Mouse (Mus musculus) ES-E14 (cell line): Measurements from ENCODE around the gene Psma6. TPM values are rescaled to one million over a fixed set of nuclear protein-coding genes. Genes with fewer than 3 reads are reported as not detected.

ENCODE experiments used
- DNase-seq: peaks from one replicate; pipeline ENCODE4 v3.0.0-alpha.2; 2013; ENCODE audit warnings: low read depth, low spot score
- H3K27ac ChIP-seq: 2 replicates; pipeline ENCODE4 v1.5.1; 2012; ENCODE audit warnings: low read depth, mild to moderate bottlenecking, low read length, moderate library complexity, mixed read lengths; ENCODE audit not compliant: poor library complexity, insufficient read depth, severe bottlenecking
- H3K36me3 ChIP-seq: 2 replicates; pipeline ENCODE4 v1.6.1; 2012; ENCODE audit warnings: mild to moderate bottlenecking, low read length, moderate library complexity, mixed read lengths; ENCODE audit not compliant: control insufficient read depth, poor library complexity, insufficient read depth, severe bottlenecking
- H3K4me1 ChIP-seq, 2 experiments: fragments of 150-350 bp in 1 of 2; sonication (generic) in 1 of 2; 2 replicates each; pipeline ENCODE4 v1.6.1; 2012; ENCODE audit warnings: low read length in 2 of 2, mild to moderate bottlenecking in 1 of 2, mixed read lengths in 1 of 2; ENCODE audit not compliant: control insufficient read depth in 2 of 2, insufficient read depth in 2 of 2, poor library complexity in 1 of 2
- H3K4me3 ChIP-seq, 2 experiments: fragments of 150-350 bp in 1 of 2; sonication (generic) in 1 of 2; 2 replicates each; pipeline ENCODE4 v1.5.1; 2012; ENCODE audit warnings: low read length in 2 of 2, low read depth in 1 of 2, mild to moderate bottlenecking in 1 of 2, mixed read lengths in 1 of 2; ENCODE audit not compliant: insufficient read depth in 1 of 2, poor library complexity in 1 of 2, severe bottlenecking in 1 of 2
- H3K9ac ChIP-seq: 2 replicates; pipeline ENCODE4 v1.6.1; 2012; ENCODE audit warnings: low read depth, mild to moderate bottlenecking, low read length, mixed read lengths; ENCODE audit not compliant: poor library complexity, insufficient read depth, severe bottlenecking
- H3K9me3 ChIP-seq: fragments of 150-350 bp; sonication (generic); 2 replicates; pipeline ENCODE4 v1.6.1; 2012; ENCODE audit warnings: low read depth, mild to moderate bottlenecking, low read length; ENCODE audit not compliant: control insufficient read depth, insufficient read depth
- CHD2 ChIP-seq: IDR thresholded peaks from 2 replicates; pipeline ENCODE4 v1.6.1; 2014; ENCODE audit warnings: mild to moderate bottlenecking, low read depth, low read length, inconsistent platforms
- HCFC1 ChIP-seq: IDR thresholded peaks from 2 replicates; pipeline ENCODE4 v1.6.1; 2012; ENCODE audit warnings: low read length, inconsistent platforms, borderline replicate concordance; ENCODE audit not compliant: insufficient read depth
- MAFK ChIP-seq: IDR thresholded peaks from 2 replicates; pipeline ENCODE4 v1.6.1; 2014; ENCODE audit warnings: mild to moderate bottlenecking, low read depth, low read length, inconsistent platforms; ENCODE audit not compliant: insufficient read depth
- ZC3H11A ChIP-seq: IDR thresholded peaks from 2 replicates; pipeline ENCODE4 v1.6.1; 2012; ENCODE audit warnings: low read depth, mild to moderate bottlenecking, inconsistent platforms, low read length, borderline replicate concordance
- ZNF384 ChIP-seq: IDR thresholded peaks from 2 replicates; pipeline ENCODE4 v1.6.1; 2012; ENCODE audit warnings: low read depth, low read length, inconsistent platforms
- in situ Hi-C, 2 experiments: fragments of 600-800 bp; cut with MboI; formaldehyde crosslinking; loops; one replicate each; pipeline ENCODE4 v1.15.1; 2025; ENCODE audit warnings: low sequenced_read_pairs in 2 of 2, inconsistent platforms in 1 of 2; ENCODE audit not compliant: unreplicated experiment in 2 of 2
- total RNA-seq: library from RNA; depleted of rRNA; stranded (reverse); fragments of 300-350 nt; gene quantifications from 2 replicates; pipeline ENCODE4 v1.2.3, GENCODE M21; 2012

Gene Psma6
- total RNA-seq, 1 experiment = 215 TPM

DNA sequence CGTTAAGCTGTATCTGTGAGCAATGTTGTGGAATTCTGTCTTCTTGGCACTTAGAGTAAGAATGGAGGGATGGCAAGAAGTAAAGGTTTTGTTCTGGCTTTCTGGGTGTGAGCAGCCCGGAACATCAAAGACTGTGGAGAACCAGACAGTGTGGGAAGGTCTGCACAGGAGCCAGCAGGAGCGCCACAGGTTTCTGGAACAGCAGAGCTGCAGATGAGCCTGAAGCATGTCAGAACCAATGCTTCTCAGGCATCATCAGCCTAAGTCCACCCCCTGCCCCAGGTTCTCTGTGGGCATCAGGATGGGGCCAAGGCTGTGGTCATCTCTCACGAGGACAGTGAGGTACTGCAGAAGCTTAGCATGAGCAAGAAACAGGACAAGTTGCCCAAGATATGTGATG lies 12.5 kb downstream of the Psma6 start:
- DNase-seq = no peak
- H3K27ac ChIP-seq = no peak overlapping the region
- H3K4me3 ChIP-seq = no peak overlapping the region
- no peak for TF ChIP-seq ZNF384
- TF ChIP-seq MAFK = no peak
- no peak for TF ChIP-seq CHD2
- TF ChIP-seq HCFC1 = no peak
- TF ChIP-seq ZC3H11A = no peak
- H3K4me1 ChIP-seq = peaks cover 0 to 2% of the 10 kb centered on the region in 2 experiments; a peak in 2 of 4 replicates
- no peak overlapping the region for H3K9ac ChIP-seq
- H3K36me3 ChIP-seq = no peaks in the 10 kb centered on the region
- H3K9me3 ChIP-seq = no peaks in the 10 kb centered on the region
- in situ Hi-C loops = no loop called here

DNA sequence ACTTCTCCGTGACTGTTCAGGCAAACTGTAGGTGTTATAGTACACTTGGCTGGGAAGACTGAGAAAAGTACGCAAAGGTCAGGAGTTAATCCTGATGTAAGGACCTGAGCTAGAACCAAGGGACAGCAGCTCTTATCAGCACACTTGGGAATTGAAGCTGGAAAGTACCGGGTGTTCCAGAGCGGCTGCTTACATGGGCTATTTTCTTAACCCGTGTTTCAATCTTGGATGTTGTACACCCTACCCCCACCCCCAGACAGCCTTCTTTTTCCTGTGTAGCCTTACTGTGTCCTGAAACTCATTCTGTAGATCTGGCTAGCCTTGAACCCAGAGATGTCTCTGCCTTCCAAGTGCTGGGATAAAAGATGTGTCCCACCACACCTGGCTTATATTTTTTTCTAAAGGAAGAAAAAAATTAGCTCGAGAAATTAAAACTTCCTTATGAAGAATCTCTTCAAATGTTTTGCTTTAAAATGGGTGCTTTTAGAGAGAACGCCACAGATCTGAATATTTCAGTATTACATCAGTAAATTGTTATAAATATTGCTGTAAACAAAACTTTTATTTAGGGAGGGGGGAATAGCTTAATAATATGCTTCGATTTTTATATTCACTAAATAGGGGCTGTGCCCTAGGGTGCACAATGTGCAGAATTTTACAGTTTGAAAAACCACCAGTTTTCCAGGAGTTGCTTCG lies 13.7 kb downstream of the Psma6 start:
- in situ Hi-C loops = no loop called here
- H3K36me3 ChIP-seq = no peaks in the 10 kb centered on the region
- TF ChIP-seq ZC3H11A = no peak
- no peak for TF ChIP-seq MAFK
- TF ChIP-seq CHD2 = no peak
- no peak for TF ChIP-seq ZNF384
- no peak for TF ChIP-seq HCFC1
- no peak for DNase-seq
- H3K9ac ChIP-seq = peak overlapping the region; percentile 70; the same call in 1 of the 2 replicates
- H3K27ac ChIP-seq = peak overlapping the region; percentile 50; the same call in 1 of the 2 replicates
- peaks cover 0 to 2% of the 10 kb centered on the region in 2 experiments; a peak in 2 of 4 replicates for H3K4me1 ChIP-seq
- H3K9me3 ChIP-seq = no peaks in the 10 kb centered on the region
- peak overlapping the region; percentile 80 to 100 for H3K4me3 ChIP-seq

DNA sequence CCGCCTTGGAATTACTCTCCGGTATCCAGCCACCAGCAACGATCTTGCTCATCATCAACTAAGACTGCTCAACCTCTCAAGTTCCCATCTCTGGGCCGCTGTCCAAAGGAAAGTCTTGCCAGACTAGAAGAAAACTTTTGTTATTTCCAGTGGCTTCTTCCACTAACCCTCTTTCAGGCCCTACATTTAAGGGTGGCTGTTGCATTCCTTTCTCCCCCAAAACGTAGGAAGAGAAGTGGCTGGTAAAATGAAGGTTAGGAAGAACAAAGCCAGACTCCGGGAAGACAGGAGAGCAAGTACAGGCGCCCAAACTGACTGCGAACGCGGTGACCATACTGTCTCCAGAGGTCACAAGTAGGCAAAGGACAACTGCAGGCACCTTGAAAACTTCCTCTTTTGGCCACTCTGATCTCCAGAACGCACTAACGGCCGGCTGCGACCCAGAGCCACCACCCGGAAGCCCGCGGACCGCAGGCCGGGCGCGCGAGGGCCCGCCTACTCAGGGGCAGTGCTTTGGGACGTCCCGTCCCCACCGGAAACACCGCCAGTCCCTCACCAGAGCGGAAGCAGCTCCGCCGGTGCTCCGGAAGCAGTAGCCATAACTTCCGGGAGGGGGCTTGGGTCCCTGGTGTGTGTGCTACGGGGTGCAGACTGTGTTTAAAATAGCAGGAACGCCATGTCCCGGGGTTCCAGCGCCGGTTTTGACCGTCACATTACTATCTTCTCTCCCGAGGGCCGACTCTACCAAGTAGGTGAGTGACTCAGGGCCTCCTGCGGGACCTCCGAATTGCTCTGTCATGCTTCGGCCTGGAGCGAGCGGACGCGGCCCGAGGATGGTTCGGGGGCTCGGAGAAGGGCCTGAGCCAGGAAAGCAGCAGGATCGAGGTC lies 14.5 kb downstream of the Psma6 start:
- Histone ChIP-seq H3K9ac (peak overlapping the region; percentile 89), H3K27ac (peak overlapping the region; percentile 66), H3K4me1 (peaks cover 0 to 2% of the 10 kb centered on the region in 2 experiments; a peak in 2 of 4 replicates), H3K4me3 (peak overlapping the region; percentile 80 to 100), H3K9me3 (no peaks in the 10 kb centered on the region), H3K36me3 (no peaks in the 10 kb centered on the region)
- in situ Hi-C loops = no loop called here
- peak; percentile 87 for DNase-seq
- TF ChIP-seq HCFC1 = peak; percentile 82
- TF ChIP-seq ZNF384 = no peak
- TF ChIP-seq MAFK = 0 out of 2 replicates have a peak, but pooled peaks have one; percentile 16
- peak; percentile 74 for TF ChIP-seq CHD2
- TF ChIP-seq ZC3H11A = no peak

DNA sequence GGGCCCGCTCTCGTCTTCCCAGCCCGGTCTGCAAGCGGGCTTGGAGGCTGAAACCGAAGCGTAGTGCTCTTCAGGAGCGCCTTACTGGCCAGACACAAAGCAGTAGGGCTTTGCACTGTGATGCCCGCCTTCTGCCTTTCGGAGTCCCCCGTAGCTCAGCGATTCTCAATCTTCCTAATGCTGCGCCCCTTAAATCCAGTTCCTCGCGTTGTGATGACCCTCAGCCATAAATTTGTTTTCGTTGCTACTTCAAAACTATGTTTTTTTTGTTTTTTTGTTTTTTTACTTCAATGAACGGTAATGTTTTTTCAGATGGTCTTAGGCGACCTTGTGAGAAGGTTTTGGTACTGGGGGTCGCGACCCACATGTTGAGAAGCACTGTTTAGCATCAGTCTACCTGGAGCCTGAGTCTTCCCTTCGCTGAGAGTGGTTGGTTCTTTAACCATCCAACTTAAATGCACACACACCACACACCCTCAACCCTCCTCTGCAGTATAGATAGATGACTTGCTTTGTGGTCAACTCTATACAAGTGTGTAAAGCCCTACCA lies 15.2 kb downstream of the Psma6 start:
- in situ Hi-C loops = no loop called here
- Histone ChIP-seq H3K9me3 (no peaks in the 10 kb centered on the region), H3K4me1 (peaks cover 0 to 2% of the 10 kb centered on the region in 2 experiments; a peak in 2 of 4 replicates), H3K27ac (peak overlapping the region; percentile 66), H3K9ac (peak overlapping the region; percentile 89), H3K4me3 (peak overlapping the region; percentile 80 to 100), H3K36me3 (no peaks in the 10 kb centered on the region)
- no peak for DNase-seq
- TF ChIP-seq ZC3H11A (no peak), CHD2 (peak; percentile 92)
